Mouse (Mus musculus): ENCODE data around the gene Olfr573-ps1. TPM values are rescaled to one million over a fixed set of nuclear protein-coding genes. Genes with fewer than 3 reads are reported as not detected.

The Olfr573-ps1 gene
- polyA plus RNA-seq (2015; fragmentation: Nextera tagmentation; extraction: Ambion mirVana): not detected in 2 replicates

DNA sequence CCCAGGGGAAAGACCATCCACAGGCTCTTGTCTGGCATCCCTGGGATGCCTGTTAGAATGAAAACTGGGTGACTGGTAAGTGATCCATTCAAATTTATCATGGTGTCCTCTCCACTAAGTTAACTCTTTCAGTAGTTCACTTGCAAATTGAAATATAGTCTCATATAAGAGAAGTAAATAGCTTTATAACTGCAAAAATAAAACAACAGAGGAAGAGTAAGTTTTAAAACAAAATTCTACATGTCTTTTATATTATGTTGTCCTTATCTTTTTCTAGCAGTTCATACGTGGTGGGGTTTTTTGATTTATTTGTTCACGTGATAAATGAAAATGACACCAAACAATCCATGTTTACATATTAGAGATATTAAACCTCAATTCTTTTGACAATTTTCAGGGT is at the start of gene Olfr573-ps1:
TSS of gene Olfr573-ps1 (minus strand) at position 101 of the 400 bp plus-strand sequence.
- no peak within 1 kb of the TSS for H3K4me3 ChIP-seq (ENCODE audit: low read depth, low read length)
- H3K27me3 ChIP-seq (ENCODE audit: insufficient read depth, low read length): no peaks in the 10 kb centered on the region
- no peaks in the 10 kb centered on the region for H3K9me3 ChIP-seq (ENCODE audit: low read length)
- no peaks in the 10 kb centered on the region for H3K4me1 ChIP-seq (ENCODE audit: insufficient read depth)
- no peak within 1 kb of the TSS for H3K9ac ChIP-seq (replicated peaks)
- ATAC-seq: no peak
- no peak within 1 kb of the TSS for H3K4me2 ChIP-seq (ENCODE audit: low read depth, low read length)
- 69% methylated on average over 2 of the region's 2 CpGs for WGBS (ENCODE audit: insufficient replicate concordance)
- no peak for DNase-seq
- no peak within 1 kb of the TSS for H3K27ac ChIP-seq (ENCODE audit: low read depth)
- H3K36me3 ChIP-seq (replicated peaks; ENCODE audit: insufficient read depth, low read length): no peaks in the 10 kb centered on the region
- TF ChIP-seq EP300 (IDR thresholded peaks at IDR 0.05; ENCODE audit: low read depth) (no peak), CTCF (IDR thresholded peaks at IDR 0.05; ENCODE audit: low read depth) (no peak)

DNA sequence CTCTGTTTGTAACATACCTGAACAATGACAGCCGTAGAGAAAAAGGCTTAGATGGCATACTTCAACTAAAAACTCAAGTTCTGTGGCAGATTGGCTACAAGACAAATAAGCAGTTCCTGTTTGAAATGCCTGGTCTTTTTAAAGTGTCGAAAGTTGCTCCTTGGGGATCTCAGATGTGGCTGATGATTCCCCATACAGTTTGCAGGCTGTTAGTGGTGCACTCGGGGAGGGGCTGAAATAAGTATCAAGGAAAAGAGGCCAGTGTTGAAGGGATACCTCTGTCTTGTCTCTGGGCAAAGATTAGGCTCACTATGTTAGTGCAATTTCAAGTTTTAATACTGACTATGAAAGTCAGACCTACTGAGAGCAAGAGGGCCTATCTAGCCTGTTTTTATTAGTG is 46.8 kb upstream of the Olfr573-ps1 start, which contains the start of gene Olfr578:
TSS of gene Olfr578 (minus strand) at position 101 of the 400 bp plus-strand sequence.
- Histone ChIP-seq H3K4me3 (ENCODE audit: low read depth, low read length) (no peak within 1 kb of the TSS), H3K4me2 (ENCODE audit: low read depth, low read length) (no peak within 1 kb of the TSS), H3K9ac (replicated peaks) (no peak within 1 kb of the TSS), H3K27ac (ENCODE audit: low read depth) (no peak within 1 kb of the TSS), H3K36me3 (replicated peaks; ENCODE audit: insufficient read depth, low read length) (no peaks in the 10 kb centered on the region), H3K9me3 (ENCODE audit: low read length) (no peaks in the 10 kb centered on the region), H3K27me3 (ENCODE audit: insufficient read depth, low read length) (no peaks in the 10 kb centered on the region), H3K4me1 (ENCODE audit: insufficient read depth) (no peaks in the 10 kb centered on the region)
- ATAC-seq (no peak), DNase-seq (no peak)
- WGBS (ENCODE audit: insufficient replicate concordance): 63% methylated on average over 3 of the region's 3 CpGs
- TF ChIP-seq CTCF (IDR thresholded peaks at IDR 0.05; ENCODE audit: low read depth): no peak
- TF ChIP-seq EP300 (IDR thresholded peaks at IDR 0.05; ENCODE audit: low read depth): no peak

DNA sequence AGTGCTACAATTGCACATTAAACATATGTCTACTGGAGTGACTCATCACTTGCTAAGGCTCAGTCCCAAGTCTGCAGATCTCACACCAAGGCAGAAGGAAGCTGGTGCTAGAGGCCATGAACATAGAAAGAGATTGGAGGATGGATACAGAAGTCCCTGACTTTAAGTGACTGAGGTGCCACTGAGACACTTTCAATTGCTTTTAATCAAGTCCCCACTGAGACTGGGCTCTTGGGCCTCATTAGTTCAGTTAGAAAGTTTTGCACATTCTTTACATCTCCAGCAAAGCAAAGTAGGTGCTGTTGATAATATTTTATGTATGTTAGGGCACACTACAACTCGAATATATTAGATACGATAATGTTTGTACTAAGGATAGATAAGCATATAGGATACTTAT is 33.5 kb upstream of the Olfr573-ps1 start, which contains the start of gene Olfr577:
TSS of gene Olfr577 (minus strand) at position 101 of the 400 bp plus-strand sequence.
- no peak for DNase-seq
- no peak for ATAC-seq
- TF ChIP-seq CTCF (IDR thresholded peaks at IDR 0.05; ENCODE audit: low read depth) (no peak), EP300 (IDR thresholded peaks at IDR 0.05; ENCODE audit: low read depth) (no peak)
- Histone ChIP-seq H3K9me3 (ENCODE audit: low read length) (no peaks in the 10 kb centered on the region), H3K27me3 (ENCODE audit: insufficient read depth, low read length) (no peaks in the 10 kb centered on the region), H3K36me3 (replicated peaks; ENCODE audit: insufficient read depth, low read length) (no peaks in the 10 kb centered on the region), H3K9ac (replicated peaks) (no peak within 1 kb of the TSS), H3K4me1 (ENCODE audit: insufficient read depth) (no peaks in the 10 kb centered on the region), H3K4me3 (ENCODE audit: low read depth, low read length) (no peak within 1 kb of the TSS), H3K4me2 (ENCODE audit: low read depth, low read length) (no peak within 1 kb of the TSS), H3K27ac (ENCODE audit: low read depth) (no peak within 1 kb of the TSS)
- 71% methylated on average over 2 of the region's 2 CpGs for WGBS (ENCODE audit: insufficient replicate concordance)

DNA sequence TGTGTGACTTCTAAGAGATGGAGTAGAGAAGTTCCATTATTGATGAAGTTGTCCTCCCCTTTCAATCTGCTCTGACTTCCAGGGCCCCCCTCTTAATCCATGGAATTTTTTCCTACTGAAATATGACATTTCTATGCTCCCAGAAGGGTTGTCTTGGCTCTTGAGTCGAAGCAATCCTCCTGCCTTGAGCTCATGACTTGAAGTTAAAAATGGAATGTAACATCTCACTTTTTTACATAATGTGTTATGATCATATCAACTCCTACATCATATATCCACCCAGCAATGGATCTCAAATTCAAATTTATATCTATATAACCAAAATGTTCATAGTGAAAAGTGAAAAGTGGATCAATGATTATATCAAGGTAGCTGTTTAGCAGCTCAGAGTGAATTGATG is 32.0 kb upstream of the Olfr573-ps1 start:
- H3K4me1 ChIP-seq (ENCODE audit: insufficient read depth): no peaks in the 10 kb centered on the region
- ATAC-seq: no peak
- WGBS (ENCODE audit: insufficient replicate concordance): 30% methylated on average over 1 of the region's 1 CpGs

DNA sequence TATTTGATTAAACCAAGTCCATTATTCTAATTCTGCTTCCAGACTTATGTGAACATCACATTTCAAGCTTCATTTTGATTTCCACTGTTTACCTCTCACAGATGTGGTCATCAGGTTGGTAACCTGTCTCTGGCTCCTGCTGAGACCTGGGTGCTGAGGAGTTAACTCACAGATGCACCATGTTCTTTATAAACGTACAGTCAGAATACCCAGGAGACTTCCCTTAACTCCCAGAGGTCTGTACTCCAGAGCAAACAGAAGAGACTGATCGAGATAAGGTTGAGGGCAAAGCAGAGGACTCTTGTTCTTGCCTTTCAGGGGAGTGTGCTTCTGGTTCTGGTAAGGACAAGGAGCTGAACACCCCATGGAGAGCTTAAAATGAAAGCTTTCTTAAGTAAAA is 20.0 kb upstream of the Olfr573-ps1 start, which contains the start of gene Olfr576:
TSS of gene Olfr576 (plus strand) at position 301 of the 400 bp plus-strand sequence.
- WGBS (ENCODE audit: insufficient replicate concordance): 18% methylated on average over 2 of the region's 2 CpGs
- Histone ChIP-seq H3K4me3 (ENCODE audit: low read depth, low read length) (no peak within 1 kb of the TSS), H3K9ac (replicated peaks) (no peak within 1 kb of the TSS), H3K4me2 (ENCODE audit: low read depth, low read length) (no peak within 1 kb of the TSS), H3K36me3 (replicated peaks; ENCODE audit: insufficient read depth, low read length) (no peaks in the 10 kb centered on the region), H3K9me3 (ENCODE audit: low read length) (no peaks in the 10 kb centered on the region), H3K27ac (ENCODE audit: low read depth) (no peak within 1 kb of the TSS), H3K4me1 (ENCODE audit: insufficient read depth) (no peaks in the 10 kb centered on the region), H3K27me3 (ENCODE audit: insufficient read depth, low read length) (no peaks in the 10 kb centered on the region)
- DNase-seq: no peak
- TF ChIP-seq CTCF (IDR thresholded peaks at IDR 0.05; ENCODE audit: low read depth) (no peak), EP300 (IDR thresholded peaks at IDR 0.05; ENCODE audit: low read depth) (no peak)
- ATAC-seq: no peak

More for the DNA sequence above, 32.0 kb upstream of the Olfr573-ps1 start:
- Histone ChIP-seq H3K36me3 (replicated peaks; ENCODE audit: insufficient read depth, low read length) (no peaks in the 10 kb centered on the region), H3K27me3 (ENCODE audit: insufficient read depth, low read length) (no peaks in the 10 kb centered on the region), H3K9me3 (ENCODE audit: low read length) (no peaks in the 10 kb centered on the region), H3K27ac (ENCODE audit: low read depth) (no peak overlapping the region), H3K4me2 (ENCODE audit: low read depth, low read length) (no peak overlapping the region), H3K4me3 (ENCODE audit: low read depth, low read length) (no peak overlapping the region), H3K9ac (replicated peaks) (no peak overlapping the region)
- DNase-seq: no peak
- TF ChIP-seq EP300 (IDR thresholded peaks at IDR 0.05; ENCODE audit: low read depth) (no peak), CTCF (IDR thresholded peaks at IDR 0.05; ENCODE audit: low read depth) (no peak)

DNA sequence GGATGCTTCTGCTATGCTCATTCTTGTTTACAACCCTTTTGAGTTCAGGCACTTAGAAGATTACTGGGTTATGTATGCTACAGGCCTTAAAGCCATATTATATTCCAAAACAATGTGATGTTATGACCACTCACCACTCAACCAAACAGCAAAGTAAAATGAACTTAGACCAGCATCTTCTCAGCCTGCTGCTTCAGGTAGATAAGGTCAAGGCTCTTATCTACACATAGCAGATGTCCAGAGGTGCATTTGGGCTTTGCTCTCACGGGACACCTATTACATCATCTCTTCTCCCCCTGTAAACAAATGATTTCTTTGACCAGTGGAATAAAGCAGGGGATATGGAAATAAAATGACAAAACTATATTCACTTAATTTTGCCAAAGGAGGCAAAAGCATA is 16.2 kb upstream of the Olfr573-ps1 start, which contains the start of gene Olfr575:
TSS of gene Olfr575 (minus strand) at position 183 of the 400 bp plus-strand sequence.
- DNase-seq: no peak
- 17% methylated on average over 1 of the region's 1 CpGs for WGBS (ENCODE audit: insufficient replicate concordance)
- TF ChIP-seq CTCF (IDR thresholded peaks at IDR 0.05; ENCODE audit: low read depth): no peak
- TF ChIP-seq EP300 (IDR thresholded peaks at IDR 0.05; ENCODE audit: low read depth): peak; percentile 87
- Histone ChIP-seq H3K9ac (replicated peaks) (no peak within 1 kb of the TSS), H3K27me3 (ENCODE audit: insufficient read depth, low read length) (no peaks in the 10 kb centered on the region), H3K4me2 (ENCODE audit: low read depth, low read length) (no peak within 1 kb of the TSS), H3K4me1 (ENCODE audit: insufficient read depth) (no peaks in the 10 kb centered on the region), H3K27ac (ENCODE audit: low read depth) (no peak within 1 kb of the TSS), H3K36me3 (replicated peaks; ENCODE audit: insufficient read depth, low read length) (no peaks in the 10 kb centered on the region), H3K9me3 (ENCODE audit: low read length) (no peaks in the 10 kb centered on the region), H3K4me3 (ENCODE audit: low read depth, low read length) (no peak within 1 kb of the TSS)
- ATAC-seq: peak; percentile 81
